Mouse (Mus musculus) heart, embryonic 14.5 days (tissue): ENCODE measurements at regions not wholly inside any gene's neighbourhood (a gene's known extent, or its start where the extent isn't known, plus 50 kb on each side); places are given as distances from the start of the nearest gene placed in this dataset.

Experiments
- ATAC-seq: fragments of 200-750 bp; cut with Nextera tagmentation; 2 replicates; pipeline ENCODE4 v1.8.0; 2017; ENCODE audit warnings: low read depth, moderate TSS enrichment; ENCODE audit not compliant: insufficient number of reproducible peaks, insufficient read depth, low FRiP score
- H3K27ac ChIP-seq, 2 experiments: fragments of 200-500 bp in 1 of 2; fragments of 300-500 bp in 1 of 2; sonication (generic) in 1 of 2; replicated peaks in 1 of 2; 2 replicates each; pipeline ENCODE4 v1.5.1; 2012 to 2014; ENCODE audit warnings: low read depth in 2 of 2, low read length in 2 of 2, control low read depth in 1 of 2, mild to moderate bottlenecking in 1 of 2, mixed read lengths in 1 of 2; ENCODE audit not compliant: control insufficient read depth in 1 of 2, insufficient read depth in 1 of 2
- H3K27me3 ChIP-seq: fragments of 300-500 bp; sonication (generic); 2 replicates; pipeline ENCODE4 v1.6.1; 2014; ENCODE audit warnings: mild to moderate bottlenecking, low read length, control low read depth; ENCODE audit not compliant: control insufficient read depth, insufficient read depth
- H3K36me3 ChIP-seq: fragments of 300-500 bp; sonication (generic); 2 replicates; pipeline ENCODE4 v1.6.1; 2014; ENCODE audit warnings: mild to moderate bottlenecking, control low read depth, low read length, mixed read lengths; ENCODE audit not compliant: control insufficient read depth, insufficient read depth
- H3K4me1 ChIP-seq, 2 experiments: fragments of 200-500 bp in 1 of 2; fragments of 300-500 bp in 1 of 2; sonication (generic) in 1 of 2; 2 replicates each; pipeline ENCODE4 v1.6.1; 2012 to 2014; ENCODE audit warnings: low read length in 2 of 2, control low read depth in 1 of 2, mixed read lengths in 1 of 2; ENCODE audit not compliant: control insufficient read depth in 2 of 2, insufficient read depth in 2 of 2
- H3K4me2 ChIP-seq: fragments of 300-500 bp; sonication (generic); 2 replicates; pipeline ENCODE4 v1.6.1; 2014; ENCODE audit warnings: mild to moderate bottlenecking, low read length
- H3K4me3 ChIP-seq, 2 experiments: fragments of 200-500 bp in 1 of 2; fragments of 300-500 bp in 1 of 2; sonication (generic) in 1 of 2; 2 replicates each; pipeline ENCODE4 v1.5.1; 2012 to 2014; ENCODE audit warnings: low read length in 2 of 2, mild to moderate bottlenecking in 2 of 2, control low read depth in 1 of 2, low read depth in 1 of 2, moderate library complexity in 1 of 2; ENCODE audit not compliant: control insufficient read depth in 1 of 2, insufficient read depth in 1 of 2
- H3K9ac ChIP-seq: fragments of 300-500 bp; sonication (generic); 2 replicates; pipeline ENCODE4 v1.6.1; 2014; ENCODE audit warnings: mild to moderate bottlenecking, low read length
- H3K9me3 ChIP-seq: fragments of 300-500 bp; sonication (generic); 2 replicates; pipeline ENCODE4 v1.6.1; 2016; ENCODE audit warnings: low read length, control low read depth; ENCODE audit not compliant: control insufficient read depth
- WGBS: fragments of 180-500 bp; shearing (Covaris S2); extraction: QIAGEN DNeasy Blood & Tissue Kit; methylation state at CpG from one replicate; pipeline ENCODE4 v1.1.7; 2014; 5-methylcytosine and 5-hydroxymethylcytosine counted together

GRCm38 (mm10) chr3:148762541-148763225, 227.7 kb downstream of the Adgrl2 start:
- H3K4me1 ChIP-seq: peaks cover 0 to 6% of the 10 kb centered on the region in 2 experiments; a peak in 2 of 4 replicates
- no peak overlapping the region for H3K4me2 ChIP-seq
- H3K27ac ChIP-seq: no peak overlapping the region
- H3K4me3 ChIP-seq: no peak overlapping the region
- no peak overlapping the region for H3K9ac ChIP-seq
- no peak for ATAC-seq
- no peaks in the 10 kb centered on the region for H3K9me3 ChIP-seq
- H3K36me3 ChIP-seq: no peaks in the 10 kb centered on the region
- WGBS: 30% methylated on average over 11 of the region's 11 CpGs
- no peaks in the 10 kb centered on the region for H3K27me3 ChIP-seq

- Histone ChIP-seq H3K27me3 (no peaks in the 10 kb centered on the region), H3K36me3 (no peaks in the 10 kb centered on the region), H3K9ac (no peak overlapping the region), H3K4me3 (no peak overlapping the region), H3K4me1 (peaks cover 0 to 6% of the 10 kb centered on the region in 2 experiments; a peak in 2 of 4 replicates), H3K9me3 (no peaks in the 10 kb centered on the region), H3K27ac (no peak overlapping the region), H3K4me2 (no peak overlapping the region)
- no peak for ATAC-seq
Measured at GRCm38 (mm10) chr3:148761586-148761985, 228.8 kb downstream of the Adgrl2 start.

GRCm38 (mm10) chr3:148759500-148759899, 230.9 kb downstream of the Adgrl2 start:
- 73% methylated on average over 4 of the region's 4 CpGs for WGBS

GRCm38 (mm10) chr3:148746234-148746633, 244.1 kb downstream of the Adgrl2 start:
- WGBS: 95% methylated on average over 3 of the region's 3 CpGs
- H3K27ac ChIP-seq: no peak overlapping the region
- peaks cover 4% of the 10 kb centered on the region; the same call in 1 of the 2 replicates for H3K9me3 ChIP-seq
- no peak overlapping the region for H3K9ac ChIP-seq
- no peak overlapping the region for H3K4me2 ChIP-seq
- no peaks in the 10 kb centered on the region for H3K36me3 ChIP-seq
- no peak overlapping the region for H3K4me3 ChIP-seq
- no peak for ATAC-seq
- no peaks in the 10 kb centered on the region for H3K4me1 ChIP-seq
- H3K27me3 ChIP-seq: no peaks in the 10 kb centered on the region

More at GRCm38 (mm10) chr3:148759500-148759899, 230.9 kb downstream of the Adgrl2 start:
- no peaks in the 10 kb centered on the region for H3K36me3 ChIP-seq
- H3K4me3 ChIP-seq: no peak overlapping the region
- H3K9me3 ChIP-seq: no peaks in the 10 kb centered on the region
- no peak overlapping the region for H3K9ac ChIP-seq
- no peak overlapping the region for H3K27ac ChIP-seq
- no peak for ATAC-seq
- no peaks in the 10 kb centered on the region for H3K27me3 ChIP-seq
- no peak overlapping the region for H3K4me2 ChIP-seq
- peaks cover 0 to 6% of the 10 kb centered on the region in 2 experiments; a peak in 2 of 4 replicates for H3K4me1 ChIP-seq

GRCm38 (mm10) chr3:148744651-148745050, 245.7 kb downstream of the Adgrl2 start:
- ATAC-seq: no peak
- Histone ChIP-seq H3K4me2 (no peak overlapping the region), H3K27me3 (no peaks in the 10 kb centered on the region), H3K4me3 (no peak overlapping the region), H3K4me1 (no peaks in the 10 kb centered on the region), H3K9ac (no peak overlapping the region), H3K36me3 (no peaks in the 10 kb centered on the region), H3K9me3 (peaks cover 4% of the 10 kb centered on the region; the same call in 1 of the 2 replicates), H3K27ac (no peak overlapping the region)
- WGBS: 87% methylated on average over 2 of the region's 2 CpGs

GRCm38 (mm10) chr3:148734194-148734749, 256.1 kb downstream of the Adgrl2 start:
- peaks cover 9 to 13% of the 10 kb centered on the region in 2 experiments for H3K4me1 ChIP-seq
- H3K9ac ChIP-seq: no peak overlapping the region
- H3K4me3 ChIP-seq: no peak overlapping the region
- no peak overlapping the region for H3K4me2 ChIP-seq
- no peaks in the 10 kb centered on the region for H3K27me3 ChIP-seq
- ATAC-seq: no peak
- 78% methylated on average over 13 of the region's 13 CpGs for whole genome bisulfite sequencing
- H3K9me3 ChIP-seq: no peaks in the 10 kb centered on the region
- no peaks in the 10 kb centered on the region for H3K36me3 ChIP-seq
- peak overlapping the region in 1 of 2 experiments; percentile 10; a peak in 1 of 4 replicates for H3K27ac ChIP-seq

GRCm38 (mm10) chr3:148733227-148733854, 257.0 kb downstream of the Adgrl2 start:
- H3K9ac ChIP-seq: no peak overlapping the region
- H3K27me3 ChIP-seq: no peaks in the 10 kb centered on the region
- no peaks in the 10 kb centered on the region for H3K36me3 ChIP-seq
- no peak overlapping the region; a peak in 1 of 4 replicates for H3K4me3 ChIP-seq
- peak overlapping the region in 1 of 2 experiments; percentile 10; a peak in 3 of 4 replicates for H3K27ac ChIP-seq
- ATAC-seq: no peak
- H3K9me3 ChIP-seq: no peaks in the 10 kb centered on the region
- WGBS: 35% methylated on average over 13 of the region's 13 CpGs
- H3K4me2 ChIP-seq: peak overlapping the region; percentile 45
- H3K4me1 ChIP-seq: peaks cover 11 to 13% of the 10 kb centered on the region in 2 experiments
